Mouse (Mus musculus): ENCODE measurements around the gene Wdr45. TPM values are rescaled to one million over a fixed set of nuclear protein-coding genes. Genes with fewer than 3 reads are reported as not detected.
A peak's percentile ranks its signal among the peaks of the same experiment; 100 is the strongest.

Wdr45 gene
- polyA plus RNA-seq, 1 experiment from 2014 or later: 30.9 TPM

- no peak for ATAC-seq (ENCODE audit: low FRiP score, low read depth)
Observed at GRCm38 (mm10) chrX:7722691-7723090, 8.6 kb downstream of the Wdr45 start.

GRCm38 (mm10) chrX:7724135-7724534 lies 10.0 kb downstream of the Wdr45 start:
- Histone ChIP-seq H3K4me2 (no peak overlapping the region), H3K9me3 (no peaks in the 10 kb centered on the region), H3K27me3 (no peaks in the 10 kb centered on the region), H3K4me3 (no peak overlapping the region), H3K9ac (no peak overlapping the region), H3K4me1 (replicated peaks) (peaks cover 13% of the 10 kb centered on the region), H3K27ac (replicated peaks) (no peak overlapping the region), H3K36me3 (0 out of 2 replicates have a peak, but pooled peaks cover 4% of the 10 kb centered on the region)
- 81% methylated on average over 7 of the region's 7 CpGs for WGBS
- ATAC-seq (ENCODE audit: low FRiP score, low read depth): no peak

More at GRCm38 (mm10) chrX:7722691-7723090, 8.6 kb downstream of the Wdr45 start:
- Histone ChIP-seq H3K4me3 (peak overlapping the region; percentile 54), H3K4me1 (replicated peaks) (peaks cover 7% of the 10 kb centered on the region), H3K27ac (replicated peaks) (no peak overlapping the region), H3K4me2 (peak overlapping the region; percentile 67), H3K36me3 (0 out of 2 replicates have a peak, but pooled peaks cover 4% of the 10 kb centered on the region), H3K9ac (peak overlapping the region; percentile 50; the same call in 1 of the 2 replicates), H3K27me3 (no peaks in the 10 kb centered on the region), H3K9me3 (no peaks in the 10 kb centered on the region)
- WGBS: 34% methylated on average over 4 of the region's 4 CpGs

GRCm38 (mm10) chrX:7725841-7726240 lies 11.7 kb downstream of the Wdr45 start:
- Histone ChIP-seq H3K4me2 (no peak overlapping the region), H3K27me3 (no peaks in the 10 kb centered on the region), H3K9me3 (no peaks in the 10 kb centered on the region), H3K36me3 (0 out of 2 replicates have a peak, but pooled peaks cover 4% of the 10 kb centered on the region), H3K9ac (no peak overlapping the region), H3K4me3 (no peak overlapping the region), H3K4me1 (replicated peaks) (peaks cover 20% of the 10 kb centered on the region), H3K27ac (replicated peaks) (no peak overlapping the region)
- 89% methylated on average over 12 of the region's 12 CpGs for WGBS
- no peak for ATAC-seq (ENCODE audit: low FRiP score, low read depth)

GRCm38 (mm10) chrX:7727176-7727575 lies 13.0 kb downstream of the Wdr45 start:
- peaks cover 20% of the 10 kb centered on the region for H3K4me1 ChIP-seq (replicated peaks)
- no peak overlapping the region for H3K27ac ChIP-seq (replicated peaks)
- H3K27me3 ChIP-seq: no peaks in the 10 kb centered on the region
- 92% methylated on average over 13 of the region's 13 CpGs for WGBS
- H3K36me3 ChIP-seq: 0 out of 2 replicates have a peak, but pooled peaks cover 4% of the 10 kb centered on the region
- no peak overlapping the region for H3K9ac ChIP-seq
- no peak overlapping the region for H3K4me3 ChIP-seq
- no peak for ATAC-seq (ENCODE audit: low FRiP score, low read depth)
- H3K9me3 ChIP-seq: no peaks in the 10 kb centered on the region
- H3K4me2 ChIP-seq: no peak overlapping the region

GRCm38 (mm10) chrX:7728215-7728921 lies 14.2 kb downstream of the Wdr45 start, which contains the start of gene Praf2:
Praf2 (plus strand) TSS chrX:7728439.
- 24% methylated on average over 42 of the region's 42 CpGs for WGBS
- Histone ChIP-seq H3K4me2 (peak within 1 kb of the TSS; percentile 59), H3K36me3 (0 out of 2 replicates have a peak, but pooled peaks cover 4% of the 10 kb centered on the region), H3K9ac (peak within 1 kb of the TSS; percentile 53), H3K9me3 (no peaks in the 10 kb centered on the region), H3K27me3 (no peaks in the 10 kb centered on the region), H3K4me1 (replicated peaks) (peaks cover 13% of the 10 kb centered on the region), H3K27ac (replicated peaks) (peak within 1 kb of the TSS; percentile 86), H3K4me3 (peak within 1 kb of the TSS; percentile 54)
- ATAC-seq (ENCODE audit: low FRiP score, low read depth): peak; percentile 95

- no peak; the same call in 1 of the 2 replicates for ATAC-seq (ENCODE audit: low FRiP score, low read depth)
Observed at GRCm38 (mm10) chrX:7728922-7729265, 14.8 kb downstream of the Wdr45 start.

GRCm38 (mm10) chrX:7733571-7734156 lies 19.5 kb downstream of the Wdr45 start:
- no peaks in the 10 kb centered on the region for H3K36me3 ChIP-seq
- no peak overlapping the region for H3K27ac ChIP-seq (replicated peaks)
- H3K4me3 ChIP-seq: no peak overlapping the region
- H3K4me1 ChIP-seq (replicated peaks): peaks cover 10% of the 10 kb centered on the region
- H3K9ac ChIP-seq: no peak overlapping the region
- no peak overlapping the region for H3K4me2 ChIP-seq
- H3K9me3 ChIP-seq: no peaks in the 10 kb centered on the region
- H3K27me3 ChIP-seq: no peaks in the 10 kb centered on the region
- ATAC-seq (ENCODE audit: low FRiP score, low read depth): no peak
- WGBS: 31% methylated on average over 24 of the region's 26 CpGs

More at GRCm38 (mm10) chrX:7728922-7729265, 14.8 kb downstream of the Wdr45 start:
- Histone ChIP-seq H3K36me3 (0 out of 2 replicates have a peak, but pooled peaks cover 4% of the 10 kb centered on the region), H3K4me3 (peak overlapping the region; percentile 54), H3K27ac (replicated peaks) (peak overlapping the region; percentile 86), H3K9ac (peak overlapping the region; percentile 53), H3K9me3 (no peaks in the 10 kb centered on the region), H3K27me3 (no peaks in the 10 kb centered on the region), H3K4me2 (peak overlapping the region; percentile 59), H3K4me1 (replicated peaks) (peaks cover 13% of the 10 kb centered on the region)
- whole genome bisulfite sequencing: 44% methylated on average over 4 of the region's 4 CpGs

- Histone ChIP-seq H3K36me3 (no peaks in the 10 kb centered on the region), H3K9ac (no peak overlapping the region), H3K4me2 (no peak overlapping the region), H3K4me1 (replicated peaks) (no peaks in the 10 kb centered on the region), H3K4me3 (no peak overlapping the region), H3K27ac (replicated peaks) (no peak overlapping the region), H3K9me3 (no peaks in the 10 kb centered on the region), H3K27me3 (no peaks in the 10 kb centered on the region)
- 0 out of 2 replicates have a peak, but pooled peaks have one; percentile 8 for ATAC-seq (ENCODE audit: low FRiP score, low read depth)
- 70% methylated on average over 14 of the region's 14 CpGs for WGBS
Observed at GRCm38 (mm10) chrX:7739336-7740081, 25.4 kb downstream of the Wdr45 start.

GRCm38 (mm10) chrX:7740082-7740819 lies 26.1 kb downstream of the Wdr45 start:
- 80% methylated on average over 10 of the region's 10 CpGs for WGBS
- H3K9me3 ChIP-seq: no peaks in the 10 kb centered on the region
- H3K27ac ChIP-seq (replicated peaks): no peak overlapping the region
- no peaks in the 10 kb centered on the region for H3K27me3 ChIP-seq
- H3K4me1 ChIP-seq (replicated peaks): no peaks in the 10 kb centered on the region
- H3K36me3 ChIP-seq: no peaks in the 10 kb centered on the region
- H3K9ac ChIP-seq: no peak overlapping the region
- no peak overlapping the region for H3K4me3 ChIP-seq
- ATAC-seq (ENCODE audit: low FRiP score, low read depth): no peak
- no peak overlapping the region for H3K4me2 ChIP-seq

- H3K27me3 ChIP-seq: no peaks in the 10 kb centered on the region
- H3K4me1 ChIP-seq (replicated peaks): no peaks in the 10 kb centered on the region
- H3K36me3 ChIP-seq: no peaks in the 10 kb centered on the region
- 81% methylated on average over 5 of the region's 5 CpGs for WGBS
- H3K9ac ChIP-seq: no peak overlapping the region
- no peaks in the 10 kb centered on the region for H3K9me3 ChIP-seq
- no peak overlapping the region for H3K4me3 ChIP-seq
- H3K4me2 ChIP-seq: no peak overlapping the region
- no peak overlapping the region for H3K27ac ChIP-seq (replicated peaks)
- ATAC-seq (ENCODE audit: low FRiP score, low read depth): no peak
Observed at GRCm38 (mm10) chrX:7741103-7741502, 27.0 kb downstream of the Wdr45 start.

- ATAC-seq (ENCODE audit: low FRiP score, low read depth): no peak
- H3K27me3 ChIP-seq: no peaks in the 10 kb centered on the region
- WGBS: 59% methylated on average over 5 of the region's 5 CpGs
Observed at GRCm38 (mm10) chrX:7743470-7743869, 29.3 kb downstream of the Wdr45 start.

More at GRCm38 (mm10) chrX:7743470-7743869, 29.3 kb downstream of the Wdr45 start:
- no peak overlapping the region for H3K4me3 ChIP-seq
- H3K4me1 ChIP-seq (replicated peaks): no peaks in the 10 kb centered on the region
- no peak overlapping the region for H3K27ac ChIP-seq (replicated peaks)
- no peak overlapping the region for H3K9ac ChIP-seq
- H3K4me2 ChIP-seq: no peak overlapping the region
- no peaks in the 10 kb centered on the region for H3K36me3 ChIP-seq
- H3K9me3 ChIP-seq: no peaks in the 10 kb centered on the region
